Mouse (Mus musculus): ENCODE measurements around the gene Ucma.
A peak's percentile ranks its signal among the peaks of the same experiment; 100 is the strongest.

Ucma gene

DNA sequence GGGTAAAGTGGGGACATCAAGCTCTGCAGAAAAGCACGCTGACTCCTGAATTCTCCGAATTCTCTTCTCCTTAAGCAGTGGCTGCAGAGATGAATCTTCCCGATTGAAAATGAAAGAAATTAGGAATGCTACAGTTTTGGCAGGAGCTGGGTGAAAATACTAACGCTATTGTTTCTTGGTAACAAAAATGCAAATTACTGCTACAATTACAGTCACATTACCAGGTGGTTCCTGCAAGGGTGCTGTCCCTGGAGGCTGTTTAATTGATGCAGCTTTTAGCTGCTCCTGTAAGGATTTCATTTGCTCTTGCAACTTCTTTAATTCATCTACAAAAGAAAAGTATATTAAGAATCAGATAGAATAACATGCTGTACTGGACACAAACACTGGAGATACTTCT, 31.2 kb downstream of the Ucma start:
- no peak for DNase-seq (ENCODE audit: low spot score)

DNA sequence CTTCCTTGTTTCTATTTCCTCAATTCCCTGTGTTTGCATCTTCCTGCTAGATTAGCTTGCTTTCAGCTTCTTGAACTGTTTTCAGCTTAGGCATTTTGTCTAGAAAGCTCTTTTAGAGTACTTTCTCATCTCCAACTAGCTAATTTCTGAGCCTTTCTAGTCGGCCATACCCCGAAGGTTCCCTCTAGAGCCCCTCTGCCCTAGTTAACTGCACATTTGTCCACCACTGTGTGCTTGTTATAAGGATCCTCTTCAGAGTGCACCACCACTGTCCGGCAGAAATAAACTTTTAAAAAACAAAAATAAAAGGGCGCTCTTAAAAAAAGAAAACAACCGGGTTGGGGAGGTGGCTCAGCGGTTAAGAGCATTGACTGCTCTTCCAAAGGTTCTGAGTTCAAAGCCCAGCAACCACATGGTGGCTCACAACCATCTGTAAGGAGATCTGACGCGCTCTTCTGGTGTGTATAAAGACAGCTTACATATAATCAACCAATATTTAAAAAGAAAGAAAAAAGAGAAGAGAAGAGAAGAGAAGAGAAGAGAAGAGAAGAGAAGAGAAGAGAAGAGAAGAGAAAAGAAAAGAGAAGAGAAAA, 36.1 kb downstream of the Ucma start:
- peak; percentile 22 for DNase-seq (ENCODE audit: low spot score)

DNA sequence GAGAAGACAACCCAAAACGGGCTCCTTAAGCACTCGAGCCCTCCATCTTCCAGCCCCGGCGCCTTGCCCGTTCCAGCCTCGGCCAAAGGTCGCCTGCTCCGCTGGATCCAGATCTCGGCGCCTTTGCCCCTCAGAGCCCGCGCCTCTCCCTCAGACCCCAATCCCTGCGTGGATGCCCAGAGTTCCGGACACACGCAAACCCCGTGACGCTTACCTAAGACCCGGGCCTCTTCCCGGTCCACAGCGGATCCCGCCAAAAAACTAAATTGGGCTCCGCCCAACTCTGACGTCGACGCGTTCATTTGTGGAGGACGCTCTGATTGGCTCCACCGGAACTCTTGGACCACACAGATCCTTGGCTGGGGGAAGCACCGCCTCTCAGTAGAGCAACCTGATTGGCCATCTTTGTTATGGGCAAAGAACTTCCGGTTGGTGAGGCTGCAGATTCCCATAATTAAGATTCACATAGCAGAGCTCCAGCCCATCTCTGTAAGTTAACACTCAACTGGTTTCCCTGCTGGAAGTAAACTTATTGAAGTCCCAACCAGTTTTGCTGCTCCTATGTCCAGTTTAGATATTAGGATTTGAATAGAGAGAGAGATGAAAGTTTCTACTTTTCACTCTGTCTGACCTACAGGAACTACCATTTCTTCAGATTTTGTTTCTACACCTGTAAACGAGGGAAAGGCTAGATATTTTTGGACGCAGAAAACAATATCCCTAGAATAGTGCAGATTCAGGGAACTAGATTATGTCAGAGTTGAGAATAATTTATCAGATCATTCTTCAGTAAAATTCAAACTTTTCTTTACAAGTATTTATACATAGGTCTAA, 36.8 kb downstream of the Ucma start, which contains the start of gene Mcm10:
Mcm10 (minus strand) TSS at position 301 of the 834 bp plus-strand sequence.
- peak; percentile 99 for DNase-seq (ENCODE audit: low spot score)

GRCm38 (mm10) chr2:5014616-5015015, 38.7 kb downstream of the Ucma start:
- no peak for DNase-seq (ENCODE audit: low spot score)

DNA sequence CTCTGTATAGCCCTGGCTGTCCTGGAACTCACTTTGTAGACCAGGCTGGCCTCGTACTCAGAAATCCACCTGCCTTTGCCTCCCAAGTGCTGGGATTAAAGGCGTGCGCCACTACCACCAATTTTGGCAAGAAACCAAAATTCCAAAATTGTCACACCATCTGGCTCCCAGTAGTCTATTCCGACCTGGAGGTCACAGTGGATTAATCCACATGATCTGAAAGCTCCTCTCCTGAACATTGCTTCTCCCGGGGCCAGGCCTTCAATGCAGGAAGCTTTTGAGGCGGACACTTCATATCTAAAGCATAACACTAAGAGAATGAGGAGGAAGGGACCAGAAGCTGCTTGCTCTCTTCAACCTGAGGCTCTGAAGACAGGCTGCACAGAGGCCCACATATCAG, 39.6 kb downstream of the Ucma start:
- no peak for DNase-seq (ENCODE audit: low spot score)

- DNase-seq (ENCODE audit: low spot score): no peak
Observed at GRCm38 (mm10) chr2:5016922-5017321, 41.0 kb downstream of the Ucma start.

DNA sequence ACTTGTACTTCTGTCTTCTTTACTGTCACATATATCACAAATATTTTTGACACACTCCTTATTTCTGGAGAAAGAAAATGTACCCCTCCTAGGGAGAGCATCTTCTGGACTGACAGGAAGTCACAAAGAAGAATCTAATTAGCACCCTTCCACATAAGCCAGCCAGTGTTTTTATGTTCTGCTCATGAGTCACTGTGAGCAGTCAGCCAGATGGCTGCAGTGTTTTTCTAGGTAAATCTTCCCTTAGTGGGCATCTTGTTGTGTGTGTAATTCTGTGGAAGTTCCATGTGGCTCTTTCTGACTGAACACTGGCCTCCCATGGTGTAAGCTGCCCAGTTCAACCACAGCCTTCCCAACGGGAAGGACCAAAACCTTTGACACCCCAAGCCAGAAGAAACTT, 43.8 kb downstream of the Ucma start:
- no peak for DNase-seq (ENCODE audit: low spot score)

DNA sequence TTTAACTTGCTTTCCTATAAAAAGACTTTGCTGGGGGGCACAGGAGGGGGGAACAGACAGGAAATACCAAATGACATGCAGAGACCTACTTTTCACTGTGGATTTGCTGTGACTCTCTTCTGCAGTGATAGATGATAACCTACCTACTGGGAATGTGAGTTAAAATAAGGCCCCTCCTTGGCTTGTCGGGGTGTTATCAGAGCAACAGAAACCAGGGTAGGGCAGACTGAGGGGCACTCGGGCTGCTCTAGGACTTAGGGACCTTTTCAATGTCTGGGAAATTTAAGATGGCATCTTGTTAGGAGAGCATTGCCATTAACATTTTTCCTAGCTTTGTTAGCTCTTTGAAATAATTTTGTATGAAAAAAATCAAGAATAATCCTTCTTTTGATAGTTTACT, 47.4 kb downstream of the Ucma start:
- no peak for DNase-seq (ENCODE audit: low spot score)

DNA sequence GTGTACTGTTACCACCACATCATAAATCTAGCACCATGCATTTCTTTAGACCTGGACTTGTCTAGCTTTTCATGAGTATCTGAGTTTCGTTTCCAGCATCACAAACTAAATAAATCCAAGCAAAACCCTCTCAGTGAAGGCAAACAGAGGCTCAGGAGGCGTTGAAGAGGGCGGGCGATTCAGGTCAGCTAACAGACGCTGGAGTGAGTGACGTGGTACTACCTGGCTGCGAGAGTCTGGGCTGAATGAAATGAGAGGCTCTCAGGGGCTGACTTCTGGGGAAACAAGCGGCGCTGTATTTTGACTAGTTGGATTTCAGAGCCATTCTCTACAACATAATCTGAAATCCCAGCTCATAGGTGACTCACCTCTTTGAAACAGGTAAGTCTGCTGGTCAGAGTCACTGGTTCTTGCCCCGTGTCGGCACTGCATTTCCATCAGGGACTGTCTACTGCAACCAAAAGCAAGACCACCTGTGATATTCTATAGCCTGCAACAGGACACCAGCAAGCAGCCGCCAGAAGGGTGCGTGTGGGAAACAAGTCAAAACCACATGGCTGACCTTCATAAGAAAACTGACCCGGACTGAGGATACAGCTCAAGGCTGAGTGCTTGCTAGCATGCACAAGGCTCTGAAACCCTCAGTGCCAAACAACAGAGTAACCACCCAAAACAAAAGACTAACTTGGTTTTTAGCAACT, 47.9 kb downstream of the Ucma start:
- DNase-seq (ENCODE audit: low spot score): peak; percentile 28

DNA sequence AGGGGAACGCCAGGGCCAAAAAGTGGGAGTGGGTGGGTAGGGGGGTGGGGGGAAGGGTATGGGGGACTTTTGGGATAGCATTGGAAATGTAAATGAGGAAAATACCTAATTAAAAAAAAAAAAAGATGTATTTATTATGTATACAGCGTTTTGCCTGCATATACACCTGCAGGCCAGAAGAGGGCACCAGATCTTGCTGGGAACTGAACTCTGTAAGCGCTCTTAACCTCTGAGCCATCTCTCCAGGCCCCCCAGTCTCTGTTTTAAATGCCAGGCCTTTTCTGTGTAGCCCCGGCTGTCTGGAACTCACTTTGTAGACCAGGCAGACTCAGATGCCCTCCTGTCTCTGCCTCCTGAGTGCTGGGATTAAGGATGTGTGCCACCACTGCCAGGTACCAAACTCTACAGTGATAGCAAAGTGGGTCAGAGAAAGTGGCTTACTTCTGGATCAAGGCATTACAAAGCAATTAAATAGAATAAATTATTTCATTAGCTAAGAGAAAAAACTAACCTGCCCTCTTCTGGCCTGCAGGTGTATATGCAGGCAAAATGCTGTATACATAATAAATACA, 49.3 kb downstream of the Ucma start:
- peak; percentile 37 for DNase-seq (ENCODE audit: low spot score)

DNA sequence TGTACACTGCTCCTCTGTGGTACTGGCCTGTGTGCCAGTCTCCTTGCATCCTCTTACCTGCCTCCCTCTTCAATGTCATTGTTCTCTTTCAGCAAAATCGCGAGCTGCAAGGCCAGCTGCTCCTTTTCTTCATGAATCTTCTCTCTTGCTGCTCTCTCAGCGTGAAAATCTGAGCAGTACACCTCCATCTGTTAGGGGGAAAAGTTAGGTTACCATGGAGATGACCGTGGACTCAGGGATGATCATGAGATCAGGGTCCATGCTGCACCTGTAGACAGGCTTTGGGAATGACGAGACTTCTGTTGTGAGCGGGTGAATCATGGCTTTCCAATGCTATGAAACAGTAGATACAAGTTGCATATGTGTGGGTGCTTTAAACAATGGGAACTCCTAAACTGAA, 51.1 kb downstream of the Ucma start:
- no peak for DNase-seq (ENCODE audit: low spot score)

DNA sequence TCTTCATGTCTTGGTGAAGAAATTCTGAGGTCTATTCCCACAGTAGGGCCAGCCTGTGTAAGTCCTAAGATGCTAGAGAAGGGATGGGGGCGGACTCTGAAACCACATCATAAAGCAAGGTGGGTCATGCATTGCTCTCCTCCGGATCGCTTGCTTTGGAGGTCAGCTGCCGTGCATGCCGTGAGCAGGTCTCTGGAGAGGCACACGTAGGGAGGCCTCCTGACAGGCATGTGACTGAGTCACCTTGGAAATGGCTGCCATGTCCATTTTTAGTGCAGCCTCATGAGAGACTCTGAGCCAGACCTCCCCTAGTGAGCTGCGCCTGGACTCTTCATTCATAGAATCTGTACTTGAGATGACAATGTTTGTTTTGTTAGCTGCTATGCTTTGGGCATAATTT, 52.1 kb downstream of the Ucma start:
- no peak for DNase-seq (ENCODE audit: low spot score)

DNA sequence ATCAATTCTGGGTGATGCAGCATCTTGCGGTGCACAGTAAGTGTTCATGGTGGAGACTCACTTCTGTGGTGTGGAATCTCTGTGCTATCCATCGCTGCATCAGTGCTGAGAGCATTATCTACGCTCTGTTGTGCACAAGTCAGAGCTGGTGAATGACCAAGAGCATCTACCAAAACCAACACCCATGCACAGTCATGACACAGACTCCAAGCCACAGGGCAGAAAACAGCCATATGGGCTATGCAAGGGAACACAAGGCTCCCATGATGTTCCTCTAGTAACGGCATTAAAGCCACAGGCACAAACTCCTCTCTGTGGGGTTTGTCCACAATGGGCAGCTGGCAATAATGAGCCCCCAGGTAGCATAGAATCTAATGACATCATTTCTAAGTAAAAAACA, 53.9 kb downstream of the Ucma start:
- no peak for DNase-seq (ENCODE audit: low spot score)

DNA sequence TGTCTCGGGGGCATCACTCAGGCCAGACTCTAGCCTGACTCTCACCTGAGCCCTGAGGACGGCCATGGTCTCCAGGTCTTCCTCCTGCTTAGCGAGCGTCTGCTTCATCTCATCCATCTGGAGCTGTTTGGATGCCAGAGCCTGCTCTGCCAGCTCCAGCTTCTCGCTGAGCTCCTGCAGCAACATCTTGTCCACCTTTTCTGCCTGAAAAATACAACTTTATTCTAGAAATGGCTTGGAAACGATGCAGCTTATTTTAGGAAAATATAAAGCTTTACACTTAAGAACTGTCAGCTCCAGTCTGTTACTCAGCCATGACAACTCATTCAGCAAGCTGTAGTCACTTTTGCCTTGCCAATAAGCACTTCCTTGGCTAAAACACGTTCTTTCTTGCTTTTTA, 55.3 kb downstream of the Ucma start:
- DNase-seq (ENCODE audit: low spot score): no peak

DNA sequence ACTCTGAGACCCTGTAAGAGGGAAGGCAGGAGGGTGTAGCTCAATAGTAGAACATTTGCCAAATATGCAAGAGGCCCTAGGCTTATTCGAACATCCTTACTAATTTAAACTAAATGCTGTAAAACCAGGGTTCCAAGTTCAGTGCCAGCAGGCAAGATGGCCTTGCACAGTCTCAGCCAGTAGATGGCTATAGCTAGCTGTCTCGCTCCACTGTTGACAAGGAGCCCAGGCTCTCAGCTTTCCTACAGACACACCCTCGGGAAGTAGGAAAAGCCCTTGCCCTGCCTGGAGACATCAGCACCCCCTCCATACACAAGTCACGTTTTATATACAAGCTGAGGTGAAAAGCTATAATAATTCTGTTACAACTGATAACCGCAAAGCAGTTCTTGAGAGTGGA, 56.7 kb downstream of the Ucma start:
- no peak for DNase-seq (ENCODE audit: low spot score)

GRCm38 (mm10) chr2:5033546-5034420, 57.9 kb downstream of the Ucma start:
- DNase-seq (ENCODE audit: low spot score): no peak

DNA sequence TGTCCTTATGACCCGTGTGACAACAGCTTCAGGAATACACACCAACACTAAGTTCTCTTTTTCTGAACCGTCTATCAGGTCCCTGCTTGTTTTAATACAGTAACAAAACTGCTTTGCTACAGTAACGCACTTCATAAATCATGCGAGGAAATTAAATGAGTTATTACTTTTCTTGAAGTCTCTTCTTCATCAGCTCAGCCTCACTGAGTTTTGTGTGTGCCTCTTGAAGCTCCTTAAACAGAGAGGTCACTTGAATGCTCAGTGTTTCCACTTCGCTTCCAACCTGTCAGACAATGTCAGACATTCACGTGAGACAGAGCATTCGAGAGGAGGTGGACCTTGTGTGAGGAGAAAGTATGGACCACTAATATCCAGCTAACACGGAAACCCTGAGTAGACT, 58.9 kb downstream of the Ucma start:
- no peak for DNase-seq (ENCODE audit: low spot score)

GRCm38 (mm10) chr2:5035241-5035640, 59.3 kb downstream of the Ucma start:
- no peak for DNase-seq (ENCODE audit: low spot score)
